Mouse (Mus musculus) heart, embryonic 14.5 days (tissue): ENCODE results near the gene Foxn3. TPM values are rescaled to one million over a fixed set of nuclear protein-coding genes. Genes with fewer than 3 reads are reported as not detected.

Source experiments
- ATAC-seq: fragments of 200-750 bp; cut with Nextera tagmentation; 2 replicates; pipeline ENCODE4 v1.8.0; 2017; ENCODE audit warnings: low read depth, moderate TSS enrichment; ENCODE audit not compliant: insufficient number of reproducible peaks, insufficient read depth, low FRiP score
- H3K27ac ChIP-seq, 2 experiments: fragments of 200-500 bp in 1 of 2; fragments of 300-500 bp in 1 of 2; sonication (generic) in 1 of 2; replicated peaks in 1 of 2; 2 replicates each; pipeline ENCODE4 v1.5.1; 2012 to 2014; ENCODE audit warnings: low read depth in 2 of 2, low read length in 2 of 2, control low read depth in 1 of 2, mild to moderate bottlenecking in 1 of 2, mixed read lengths in 1 of 2; ENCODE audit not compliant: control insufficient read depth in 1 of 2, insufficient read depth in 1 of 2
- H3K27me3 ChIP-seq: fragments of 300-500 bp; sonication (generic); 2 replicates; pipeline ENCODE4 v1.6.1; 2014; ENCODE audit warnings: mild to moderate bottlenecking, low read length, control low read depth; ENCODE audit not compliant: control insufficient read depth, insufficient read depth
- H3K36me3 ChIP-seq: fragments of 300-500 bp; sonication (generic); 2 replicates; pipeline ENCODE4 v1.6.1; 2014; ENCODE audit warnings: mild to moderate bottlenecking, control low read depth, low read length, mixed read lengths; ENCODE audit not compliant: control insufficient read depth, insufficient read depth
- H3K4me1 ChIP-seq, 2 experiments: fragments of 200-500 bp in 1 of 2; fragments of 300-500 bp in 1 of 2; sonication (generic) in 1 of 2; 2 replicates each; pipeline ENCODE4 v1.6.1; 2012 to 2014; ENCODE audit warnings: low read length in 2 of 2, control low read depth in 1 of 2, mixed read lengths in 1 of 2; ENCODE audit not compliant: control insufficient read depth in 2 of 2, insufficient read depth in 2 of 2
- H3K4me2 ChIP-seq: fragments of 300-500 bp; sonication (generic); 2 replicates; pipeline ENCODE4 v1.6.1; 2014; ENCODE audit warnings: mild to moderate bottlenecking, low read length
- H3K4me3 ChIP-seq, 2 experiments: fragments of 200-500 bp in 1 of 2; fragments of 300-500 bp in 1 of 2; sonication (generic) in 1 of 2; 2 replicates each; pipeline ENCODE4 v1.5.1; 2012 to 2014; ENCODE audit warnings: low read length in 2 of 2, mild to moderate bottlenecking in 2 of 2, control low read depth in 1 of 2, low read depth in 1 of 2, moderate library complexity in 1 of 2; ENCODE audit not compliant: control insufficient read depth in 1 of 2, insufficient read depth in 1 of 2
- H3K9ac ChIP-seq: fragments of 300-500 bp; sonication (generic); 2 replicates; pipeline ENCODE4 v1.6.1; 2014; ENCODE audit warnings: mild to moderate bottlenecking, low read length
- H3K9me3 ChIP-seq: fragments of 300-500 bp; sonication (generic); 2 replicates; pipeline ENCODE4 v1.6.1; 2016; ENCODE audit warnings: low read length, control low read depth; ENCODE audit not compliant: control insufficient read depth
- WGBS: fragments of 180-500 bp; shearing (Covaris S2); extraction: QIAGEN DNeasy Blood & Tissue Kit; methylation state at CpG from one replicate; pipeline ENCODE4 v1.1.7; 2014; 5-methylcytosine and 5-hydroxymethylcytosine counted together
- polyA plus RNA-seq: library from polyadenylated mRNA; unstranded; fragments of >200 nt; fragmentation: Nextera tagmentation; extraction: Ambion mirVana; gene quantifications from 2 replicates; pipeline ENCODE4 v1.2.1, GENCODE M21; 2014

Foxn3 gene
- polyA plus RNA-seq, 1 experiment from 2014 or later: 81.0 TPM

DNA sequence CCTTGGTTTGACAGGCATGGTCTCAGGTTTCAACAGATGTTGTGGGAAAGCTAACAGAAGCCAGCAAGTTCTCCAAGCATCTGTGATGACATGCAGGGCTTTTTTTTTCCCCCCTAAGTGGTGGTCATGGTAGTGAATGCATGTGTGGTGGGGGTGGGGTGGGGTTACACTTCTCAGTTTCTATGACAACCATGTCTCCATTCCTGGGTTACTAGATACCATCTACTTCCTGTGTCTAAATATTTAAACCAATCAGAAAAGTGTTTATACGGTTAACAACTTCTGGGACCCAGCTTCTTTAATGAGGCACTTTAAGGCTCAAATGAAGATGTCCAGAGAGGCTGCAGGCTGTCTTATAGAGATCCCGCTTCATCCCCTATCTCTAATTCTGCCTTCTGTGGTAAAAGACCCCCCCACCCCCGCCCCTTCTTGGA is 2.0 kb downstream of the Foxn3 start:
- Histone ChIP-seq H3K27me3 (no peaks in the 10 kb centered on the region), H3K27ac (peak overlapping the region in 1 of 2 experiments; percentile 78; a peak in 2 of 4 replicates), H3K4me3 (0 out of 4 replicates have a peak overlapping the region, but pooled peaks of 1 of the 2 experiments have one; percentile 73), H3K4me2 (peak overlapping the region; percentile 72), H3K9ac (peak overlapping the region; percentile 5; the same call in 1 of the 2 replicates), H3K9me3 (no peaks in the 10 kb centered on the region), H3K4me1 (peaks cover 18 to 41% of the 10 kb centered on the region in 2 experiments), H3K36me3 (no peaks in the 10 kb centered on the region)
- no peak for ATAC-seq
- 40% methylated on average over 3 of the region's 3 CpGs for WGBS

DNA sequence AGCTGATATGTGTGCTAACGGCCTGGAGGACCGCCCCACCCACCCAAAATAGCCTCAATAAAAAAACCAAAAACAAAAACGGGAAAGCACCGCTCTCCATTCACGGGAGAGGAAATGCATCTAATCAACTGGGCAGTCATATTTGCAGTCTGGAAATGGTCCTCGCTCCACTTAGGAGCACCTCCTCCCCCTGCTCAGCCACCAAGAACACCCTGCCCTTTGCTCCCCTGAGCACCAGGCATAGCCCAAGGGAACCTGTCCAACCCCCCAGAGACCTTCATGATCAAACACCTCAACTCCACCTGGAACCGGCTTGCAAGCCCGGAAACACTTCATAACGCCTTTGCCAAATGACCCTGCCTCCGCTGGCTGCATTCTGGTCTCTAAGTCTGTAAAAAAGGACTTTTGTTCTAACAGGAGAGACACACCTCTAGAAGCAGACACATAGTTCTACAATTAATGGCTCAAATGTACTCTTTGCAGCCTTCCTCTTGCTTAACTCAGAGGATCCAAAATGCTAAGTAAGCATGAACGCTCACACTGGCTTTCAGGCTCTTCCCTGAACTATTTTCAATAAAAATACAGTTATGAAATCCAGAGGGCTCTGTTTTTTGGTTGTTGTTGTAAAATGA is 2.6 kb downstream of the Foxn3 start:
- Histone ChIP-seq H3K27ac (peak overlapping the region in 1 of 2 experiments; percentile 48; a peak in 1 of 4 replicates), H3K4me2 (peak overlapping the region; percentile 72), H3K27me3 (no peaks in the 10 kb centered on the region), H3K4me1 (peaks cover 18 to 41% of the 10 kb centered on the region in 2 experiments), H3K36me3 (no peaks in the 10 kb centered on the region), H3K9me3 (no peaks in the 10 kb centered on the region), H3K4me3 (no peak overlapping the region; a peak in 1 of 4 replicates), H3K9ac (peak overlapping the region; percentile 5; the same call in 1 of the 2 replicates)
- 56% methylated on average over 11 of the region's 11 CpGs for WGBS
- no peak for ATAC-seq

- Histone ChIP-seq H3K9me3 (no peaks in the 10 kb centered on the region), H3K4me1 (peaks cover 18 to 39% of the 10 kb centered on the region in 2 experiments), H3K36me3 (no peaks in the 10 kb centered on the region), H3K4me2 (no peak overlapping the region), H3K27me3 (no peaks in the 10 kb centered on the region), H3K9ac (no peak overlapping the region), H3K4me3 (no peak overlapping the region), H3K27ac (no peak overlapping the region)
- no peak for ATAC-seq
- WGBS: 61% methylated on average over 11 of the region's 11 CpGs
Measured at GRCm38 (mm10) chr12:99559483-99559882, 3.9 kb downstream of the Foxn3 start.

- Histone ChIP-seq H3K9me3 (no peaks in the 10 kb centered on the region), H3K4me2 (no peak overlapping the region), H3K27ac (no peak overlapping the region), H3K4me1 (peaks cover 18 to 35% of the 10 kb centered on the region in 2 experiments), H3K36me3 (no peaks in the 10 kb centered on the region), H3K4me3 (no peak overlapping the region), H3K9ac (no peak overlapping the region), H3K27me3 (no peaks in the 10 kb centered on the region)
- ATAC-seq: no peak
- WGBS: 77% methylated on average over 4 of the region's 4 CpGs
Measured at GRCm38 (mm10) chr12:99558476-99558875, 4.9 kb downstream of the Foxn3 start.

GRCm38 (mm10) chr12:99557498-99557897 is 5.9 kb downstream of the Foxn3 start:
- H3K4me3 ChIP-seq: no peak overlapping the region
- peaks cover 18 to 35% of the 10 kb centered on the region in 2 experiments for H3K4me1 ChIP-seq
- no peaks in the 10 kb centered on the region for H3K36me3 ChIP-seq
- no peak for ATAC-seq
- H3K4me2 ChIP-seq: no peak overlapping the region
- no peak overlapping the region for H3K9ac ChIP-seq
- H3K27me3 ChIP-seq: no peaks in the 10 kb centered on the region
- no peak overlapping the region for H3K27ac ChIP-seq
- H3K9me3 ChIP-seq: no peaks in the 10 kb centered on the region
- 60% methylated on average over 8 of the region's 8 CpGs for WGBS

DNA sequence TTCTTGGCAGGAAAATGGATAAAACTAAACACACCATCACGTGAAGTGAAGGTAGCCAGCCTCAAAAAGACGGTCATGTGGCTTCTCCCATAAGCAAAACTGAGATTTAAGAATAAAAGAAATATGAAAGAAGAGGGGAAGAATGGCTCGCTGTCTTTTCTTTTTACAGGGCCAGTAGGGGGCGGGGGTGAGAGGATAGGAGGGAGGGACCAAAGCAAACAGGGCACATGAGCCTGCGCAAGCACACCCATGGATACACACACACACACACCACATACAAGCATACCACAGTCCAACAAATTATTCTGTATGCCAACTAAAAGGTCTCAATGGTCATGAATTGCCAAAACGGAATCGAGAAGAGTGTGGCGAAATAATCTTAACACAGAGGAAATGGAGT is 12.8 kb downstream of the Foxn3 start:
- Histone ChIP-seq H3K27ac (no peak overlapping the region), H3K9me3 (no peaks in the 10 kb centered on the region), H3K4me2 (no peak overlapping the region), H3K27me3 (no peaks in the 10 kb centered on the region), H3K4me3 (no peak overlapping the region), H3K9ac (no peak overlapping the region), H3K4me1 (no peaks in the 10 kb centered on the region; a peak in 1 of 4 replicates), H3K36me3 (no peaks in the 10 kb centered on the region)
- ATAC-seq: no peak
- 62% methylated on average over 8 of the region's 8 CpGs for WGBS

DNA sequence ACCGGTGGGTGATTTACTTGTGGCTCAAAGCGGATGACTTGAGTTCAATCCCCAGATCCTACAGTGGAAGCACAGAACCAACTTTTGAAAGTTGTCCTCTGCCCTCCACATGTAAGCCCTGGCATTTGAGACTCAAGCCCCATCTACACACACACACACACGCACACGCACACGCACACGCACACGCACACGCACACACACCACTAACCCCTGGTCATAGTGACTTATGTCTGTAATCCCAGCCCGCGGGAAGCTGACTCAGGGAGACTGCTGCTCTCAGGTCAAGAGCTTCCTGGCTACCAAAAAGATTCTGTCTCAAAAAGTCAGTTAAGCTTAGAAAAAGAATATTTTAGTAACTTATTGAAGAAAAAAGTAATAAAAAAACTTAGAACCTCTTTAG is 13.6 kb downstream of the Foxn3 start:
- H3K4me2 ChIP-seq: no peak overlapping the region
- 90% methylated on average over 10 of the region's 10 CpGs for WGBS
- no peak for ATAC-seq
- no peak overlapping the region for H3K9ac ChIP-seq
- H3K27ac ChIP-seq: no peak overlapping the region
- H3K4me3 ChIP-seq: no peak overlapping the region
- H3K27me3 ChIP-seq: no peaks in the 10 kb centered on the region
- H3K9me3 ChIP-seq: no peaks in the 10 kb centered on the region
- H3K36me3 ChIP-seq: no peaks in the 10 kb centered on the region
- H3K4me1 ChIP-seq: peaks cover 0 to 3% of the 10 kb centered on the region in 2 experiments; a peak in 2 of 4 replicates
